Mouse (Mus musculus) limb, embryonic 14.5 days (tissue): ENCODE data around the gene Arel1. TPM values are rescaled to one million over a fixed set of nuclear protein-coding genes. Genes with fewer than 3 reads are reported as not detected.

Experiments
- ATAC-seq: fragments of 200-750 bp; cut with Nextera tagmentation; 2 replicates; pipeline ENCODE4 v1.8.0; 2017; ENCODE audit warnings: low read depth, moderate number of reproducible peaks, moderate TSS enrichment; ENCODE audit not compliant: low FRiP score
- DNase-seq: peaks from one replicate; pipeline ENCODE4 v3.0.0-alpha.2; 2015; ENCODE audit warnings: low spot score
- H3K27ac ChIP-seq: fragments of 300-500 bp; sonication (generic); replicated peaks from 2 replicates; pipeline ENCODE4 v1.5.1; 2014; ENCODE audit warnings: low read depth, mild to moderate bottlenecking, low read length, moderate library complexity, mixed read lengths
- H3K27me3 ChIP-seq: fragments of 300-500 bp; sonication (generic); 2 replicates; pipeline ENCODE4 v1.6.1; 2014; ENCODE audit warnings: low read length, mixed read lengths; ENCODE audit not compliant: control insufficient read depth, insufficient read depth
- H3K36me3 ChIP-seq: fragments of 300-500 bp; sonication (generic); 2 replicates; pipeline ENCODE4 v1.6.1; 2014; ENCODE audit warnings: mild to moderate bottlenecking, low read length, moderate library complexity, mixed read lengths; ENCODE audit not compliant: control insufficient read depth, insufficient read depth
- H3K4me1 ChIP-seq: fragments of 300-500 bp; sonication (generic); 2 replicates; pipeline ENCODE4 v1.6.1; 2014; ENCODE audit warnings: antibody characterized with exemption, low read length, mixed read lengths; ENCODE audit not compliant: control insufficient read depth, insufficient read depth
- H3K4me2 ChIP-seq: fragments of 300-500 bp; sonication (generic); replicated peaks from 2 replicates; pipeline ENCODE4 v1.6.1; 2014; ENCODE audit warnings: low read depth, mild to moderate bottlenecking, low read length, moderate library complexity; ENCODE audit not compliant: severe bottlenecking
- H3K4me3 ChIP-seq: fragments of 300-500 bp; sonication (generic); replicated peaks from 2 replicates; pipeline ENCODE4 v1.5.1; 2014; ENCODE audit warnings: low read length
- H3K9ac ChIP-seq: fragments of 300-500 bp; sonication (generic); 2 replicates; pipeline ENCODE4 v1.6.1; 2014; ENCODE audit warnings: mild to moderate bottlenecking, low read depth, low read length, moderate library complexity; ENCODE audit not compliant: severe bottlenecking
- H3K9me3 ChIP-seq: fragments of 300-500 bp; sonication (generic); 2 replicates; pipeline ENCODE4 v1.6.1; 2016; ENCODE audit warnings: low read length; ENCODE audit not compliant: control insufficient read depth
- POLR2A ChIP-seq: fragments of 200-500 bp; IDR thresholded peaks from 2 replicates; pipeline ENCODE4 v1.8.0; 2012; ENCODE audit warnings: inconsistent platforms, mild to moderate bottlenecking, moderate library complexity, borderline replicate concordance; ENCODE audit not compliant: insufficient read depth, insufficient read length; ENCODE audit errors: extremely low read depth
- WGBS: fragments of 180-500 bp; shearing (Covaris S2); extraction: QIAGEN DNeasy Blood & Tissue Kit; methylation state at CpG from one replicate; pipeline ENCODE4 v1.1.7; 2014; 5-methylcytosine and 5-hydroxymethylcytosine counted together
- polyA plus RNA-seq, 2 experiments: library from polyadenylated mRNA; depleted of rRNA in 1 of 2; stranded (reverse) in 1 of 2; unstranded in 1 of 2; fragments of >200 nt; fragmentation: Nextera tagmentation in 1 of 2; extraction: Ambion mirVana in 1 of 2; gene quantifications; 2 replicates each; pipeline versions ENCODE4 v1.2.1 to v1.2.3; 2012 to 2014

The Arel1 gene
- polyA plus RNA-seq, 2 experiments, result 13.9 to 24.5 TPM

GRCm38 (mm10) chr12:84940343-84940742 lies 30.4 kb downstream of the Arel1 start:
- WGBS, result 90% methylated on average over 7 of the region's 7 CpGs
- DNase-seq, result no peak
- peaks cover 52% of the 10 kb centered on the region for H3K36me3 ChIP-seq

GRCm38 (mm10) chr12:84939117-84939516 lies 31.6 kb downstream of the Arel1 start:
- no peak for ATAC-seq
- Histone ChIP-seq H3K27ac (no peak overlapping the region), H3K4me1 (no peaks in the 10 kb centered on the region), H3K4me3 (no peak overlapping the region), H3K9ac (no peak overlapping the region), H3K9me3 (no peaks in the 10 kb centered on the region), H3K36me3 (peaks cover 49% of the 10 kb centered on the region), H3K27me3 (no peaks in the 10 kb centered on the region), H3K4me2 (no peak overlapping the region)
- DNase-seq, result no peak
- 90% methylated on average over 7 of the region's 7 CpGs for WGBS
- TF ChIP-seq POLR2A, result no peak

More at GRCm38 (mm10) chr12:84940343-84940742, 30.4 kb downstream of the Arel1 start:
- Histone ChIP-seq H3K27me3 (no peaks in the 10 kb centered on the region), H3K27ac (no peak overlapping the region), H3K4me1 (no peaks in the 10 kb centered on the region), H3K4me2 (no peak overlapping the region), H3K4me3 (no peak overlapping the region), H3K9me3 (no peaks in the 10 kb centered on the region), H3K9ac (no peak overlapping the region)
- no peak for TF ChIP-seq POLR2A
- no peak for ATAC-seq

- no peak overlapping the region for H3K4me3 ChIP-seq
- 87% methylated on average over 5 of the region's 5 CpGs for WGBS
- H3K27me3 ChIP-seq, result no peaks in the 10 kb centered on the region
- H3K4me2 ChIP-seq, result no peak overlapping the region
- ATAC-seq, result no peak
- no peaks in the 10 kb centered on the region for H3K9me3 ChIP-seq
- TF ChIP-seq POLR2A, result no peak
- H3K4me1 ChIP-seq, result no peaks in the 10 kb centered on the region
- DNase-seq, result no peak
- H3K9ac ChIP-seq, result no peak overlapping the region
- no peak overlapping the region for H3K27ac ChIP-seq
- H3K36me3 ChIP-seq, result peaks cover 56% of the 10 kb centered on the region
These were observed 35.4 kb downstream of the Arel1 start for GRCm38 (mm10) chr12:84935343-84935742.

GRCm38 (mm10) chr12:84932210-84932609 lies 38.5 kb downstream of the Arel1 start:
- Histone ChIP-seq H3K4me2 (no peak overlapping the region), H3K27me3 (no peaks in the 10 kb centered on the region), H3K9ac (no peak overlapping the region), H3K4me1 (no peaks in the 10 kb centered on the region), H3K36me3 (peaks cover 67% of the 10 kb centered on the region), H3K4me3 (no peak overlapping the region), H3K9me3 (no peaks in the 10 kb centered on the region), H3K27ac (no peak overlapping the region)
- ATAC-seq, result no peak
- WGBS, result 89% methylated on average over 6 of the region's 6 CpGs
- DNase-seq, result no peak
- no peak for TF ChIP-seq POLR2A

GRCm38 (mm10) chr12:84926542-84926941 lies 44.2 kb downstream of the Arel1 start:
- Histone ChIP-seq H3K4me2 (no peak overlapping the region), H3K4me3 (no peak overlapping the region), H3K4me1 (no peaks in the 10 kb centered on the region), H3K9ac (no peak overlapping the region), H3K36me3 (peaks cover 85% of the 10 kb centered on the region), H3K27ac (no peak overlapping the region), H3K27me3 (no peaks in the 10 kb centered on the region), H3K9me3 (no peaks in the 10 kb centered on the region)
- no peak for ATAC-seq
- 91% methylated on average over 6 of the region's 6 CpGs for WGBS
- TF ChIP-seq POLR2A, result no peak
- DNase-seq, result no peak

GRCm38 (mm10) chr12:84924324-84924723 lies 46.4 kb downstream of the Arel1 start:
- Histone ChIP-seq H3K4me2 (no peak overlapping the region), H3K27ac (no peak overlapping the region), H3K4me3 (no peak overlapping the region), H3K4me1 (no peaks in the 10 kb centered on the region), H3K9ac (no peak overlapping the region), H3K27me3 (no peaks in the 10 kb centered on the region), H3K36me3 (peaks cover 83% of the 10 kb centered on the region), H3K9me3 (no peaks in the 10 kb centered on the region)
- WGBS, result 92% methylated on average over 5 of the region's 5 CpGs
- TF ChIP-seq POLR2A, result no peak
- DNase-seq (no peak), ATAC-seq (no peak)
